Mouse (Mus musculus) CH12.LX (cell line): Measurements from ENCODE around the gene Pdgfa. TPM values are rescaled to one million over a fixed set of nuclear protein-coding genes. Genes with fewer than 3 reads are reported as not detected.

Experiments used
- DNase-seq: peaks from one replicate; pipeline ENCODE4 v3.0.0-alpha.2; 2013; ENCODE audit errors: extremely low read depth
- H3K27ac ChIP-seq: 2 replicates; pipeline ENCODE4 v1.5.1; 2012; ENCODE audit warnings: low read depth, mild to moderate bottlenecking, control low read depth, moderate library complexity; ENCODE audit not compliant: insufficient read depth
- H3K27me3 ChIP-seq: replicated peaks from 2 replicates; pipeline ENCODE3; 2012; ENCODE audit warnings: inconsistent platforms
- H3K36me3 ChIP-seq, 2 experiments: replicated peaks in 1 of 2; 2 replicates each; pipeline versions ENCODE3 to v1.6.1; 2012; ENCODE audit warnings: inconsistent platforms in 1 of 2, low read length in 1 of 2, mild to moderate bottlenecking in 1 of 2, mixed read lengths in 1 of 2, moderate library complexity in 1 of 2; ENCODE audit not compliant: control insufficient read depth in 1 of 2, insufficient read depth in 1 of 2
- H3K4me1 ChIP-seq, 2 experiments: 2 replicates each; pipeline ENCODE4 v1.6.1; 2012; ENCODE audit warnings: inconsistent platforms in 1 of 2, moderate library complexity in 1 of 2; ENCODE audit not compliant: insufficient read depth in 2 of 2, control insufficient read depth in 1 of 2
- H3K4me2 ChIP-seq: 2 replicates; pipeline ENCODE4 v1.6.1; 2012; ENCODE audit warnings: low read depth, mild to moderate bottlenecking, control low read depth; ENCODE audit not compliant: poor library complexity, insufficient read depth, severe bottlenecking
- H3K4me3 ChIP-seq, 3 experiments: fragments of 150-350 bp in 1 of 3; sonication (generic) in 1 of 3; replicated peaks in 1 of 3; 2 replicates each; pipeline versions ENCODE3 to v1.5.1; 2011 to 2012; ENCODE audit warnings: low read depth in 2 of 3, low read length in 2 of 3, mild to moderate bottlenecking in 2 of 3, moderate library complexity in 2 of 3, control low read depth in 1 of 3, improper control_type of control experiment in 1 of 3, inconsistent platforms in 1 of 3, mixed read lengths in 1 of 3; ENCODE audit not compliant: poor library complexity in 1 of 3
- H3K79me2 ChIP-seq: replicated peaks from 2 replicates; pipeline ENCODE4 v1.6.1; 2012; ENCODE audit warnings: mild to moderate bottlenecking, moderate library complexity; ENCODE audit not compliant: control insufficient read depth, poor library complexity, insufficient read depth, severe bottlenecking; ENCODE audit errors: extremely low read depth
- H3K9ac ChIP-seq: 2 replicates; pipeline ENCODE4 v1.6.1; 2012; ENCODE audit warnings: low read depth, mild to moderate bottlenecking, control low read depth, moderate library complexity; ENCODE audit not compliant: insufficient read depth
- H3K9me3 ChIP-seq: replicated peaks from 2 replicates; pipeline ENCODE3; 2012; ENCODE audit warnings: low read length, inconsistent platforms, mixed read lengths
- BHLHE40 ChIP-seq: IDR thresholded peaks from 2 replicates; pipeline ENCODE4 v1.6.1; 2011; ENCODE audit warnings: mild to moderate bottlenecking, low read depth, low read length, improper control_type of control experiment
- CHD1 ChIP-seq: IDR thresholded peaks from 2 replicates; pipeline ENCODE4 v1.6.1; 2012; ENCODE audit warnings: low read depth, low read length, improper control_type of control experiment, inconsistent platforms
- CTCF ChIP-seq, 2 experiments: IDR thresholded peaks in 1 of 2; conservative IDR thresholded peaks in 1 of 2; 2 replicates each; pipeline ENCODE4 v1.5.1; 2011 to 2012; ENCODE audit warnings: low read depth in 2 of 2, low read length in 2 of 2, improper control_type of control experiment in 1 of 2, inconsistent platforms in 1 of 2, mild to moderate bottlenecking in 1 of 2, moderate library complexity in 1 of 2
- E2F4 ChIP-seq: IDR thresholded peaks from 2 replicates; pipeline ENCODE4 v1.6.1; 2011; ENCODE audit warnings: low read depth, low read length, improper control_type of control experiment; ENCODE audit not compliant: insufficient replicate concordance
- EP300 ChIP-seq: IDR thresholded peaks from 2 replicates; pipeline ENCODE4 v1.6.1; 2011; ENCODE audit warnings: low read length, improper control_type of control experiment
- GABPA ChIP-seq: IDR thresholded peaks from 2 replicates; pipeline ENCODE4 v1.6.1; 2012; ENCODE audit warnings: low read depth, low read length, improper control_type of control experiment, inconsistent platforms; ENCODE audit not compliant: insufficient replicate concordance
- HCFC1 ChIP-seq: IDR thresholded peaks from 2 replicates; pipeline ENCODE4 v1.6.1; 2012; ENCODE audit warnings: low read depth, mild to moderate bottlenecking, inconsistent platforms, low read length, improper control_type of control experiment
- JUND ChIP-seq: conservative IDR thresholded peaks from 2 replicates; pipeline ENCODE4 v1.6.1; 2011; ENCODE audit warnings: low read depth, low read length, improper control_type of control experiment
- MAFK ChIP-seq: IDR thresholded peaks from 2 replicates; pipeline ENCODE4 v1.6.1; 2011; ENCODE audit warnings: low read length, improper control_type of control experiment; ENCODE audit not compliant: insufficient replicate concordance
- MAZ ChIP-seq: IDR thresholded peaks from 2 replicates; pipeline ENCODE4 v1.6.1; 2012; ENCODE audit warnings: low read depth, mild to moderate bottlenecking, inconsistent platforms, low read length, improper control_type of control experiment, moderate library complexity
- MEF2A ChIP-seq: IDR thresholded peaks from 2 replicates; pipeline ENCODE4 v1.6.1; 2014; ENCODE audit warnings: low read depth, mild to moderate bottlenecking, inconsistent platforms, low read length, improper control_type of control experiment, borderline replicate concordance
- PAX5 ChIP-seq: IDR thresholded peaks from 2 replicates; pipeline ENCODE4 v1.6.1; 2012; ENCODE audit warnings: low read length, inconsistent platforms, mixed read lengths
- RAD21 ChIP-seq: IDR thresholded peaks from 2 replicates; pipeline ENCODE4 v1.6.1; 2011; ENCODE audit warnings: low read depth, mild to moderate bottlenecking, low read length, improper control_type of control experiment, moderate library complexity
- RCOR1 ChIP-seq: conservative IDR thresholded peaks from 2 replicates; pipeline ENCODE4 v1.6.1; 2012; ENCODE audit warnings: low read depth, mild to moderate bottlenecking, inconsistent platforms, low read length, improper control_type of control experiment
- SIN3A ChIP-seq: IDR thresholded peaks from 2 replicates; pipeline ENCODE4 v1.6.1; 2012; ENCODE audit warnings: low read length, improper control_type of control experiment, inconsistent platforms
- SMC3 ChIP-seq: IDR thresholded peaks from 2 replicates; pipeline ENCODE4 v1.6.1; 2011; ENCODE audit warnings: low read depth, low read length, improper control_type of control experiment
- TBP ChIP-seq: conservative IDR thresholded peaks from 2 replicates; pipeline ENCODE4 v1.6.1; 2011; ENCODE audit warnings: low read depth, low read length, improper control_type of control experiment
- TCF12 ChIP-seq: IDR thresholded peaks from 2 replicates; pipeline ENCODE4 v1.6.1; 2014; ENCODE audit warnings: low read depth, mild to moderate bottlenecking, inconsistent platforms, low read length, improper control_type of control experiment
- USF2 ChIP-seq: conservative IDR thresholded peaks from 2 replicates; pipeline ENCODE4 v1.6.1; 2011; ENCODE audit warnings: low read depth, low read length, improper control_type of control experiment
- ZNF384 ChIP-seq: IDR thresholded peaks from 2 replicates; pipeline ENCODE4 v1.6.1; 2012; ENCODE audit warnings: low read depth, low read length, improper control_type of control experiment, inconsistent platforms
- dilution Hi-C: fragments of 300-500 bp; cut with MboI; formaldehyde crosslinking; loops from 2 replicates; pipeline ENCODE4 v1.14.3; 2020; ENCODE audit warnings: low sequenced_read_pairs; ENCODE audit not compliant: extremely low pct_unique_long_range_greater_than_20kb, extremely low pct_ligation_motif_present
- in situ Hi-C: fragments of 300-500 bp; cut with MboI; formaldehyde crosslinking; loops from 3 replicates; pipeline ENCODE4 v1.14.3; 2019; ENCODE audit warnings: low sequenced_read_pairs, low pct_ligation_motif_present, low pct_unique_long_range_greater_than_20kb, mixed read lengths
- polyA plus RNA-seq: library from polyadenylated mRNA; unstranded; fragments of >175 nt; gene quantifications from 2 replicates; pipeline ENCODE4 v1.2.1, GENCODE M21; 2012; ENCODE audit warnings: low read depth; ENCODE audit not compliant: insufficient read length
- total RNA-seq, 2 experiments: library from RNA; depleted of rRNA; stranded (reverse); fragments of 300-350 nt in 1 of 2; fragments of >200 nt in 1 of 2; gene quantifications; 2 replicates each; pipeline ENCODE4 v1.2.3; 2012 to 2014

Gene Pdgfa
- total and polyA plus RNA-seq, 3 experiments = 26.5 to 30.7 (median 27.5) TPM

DNA sequence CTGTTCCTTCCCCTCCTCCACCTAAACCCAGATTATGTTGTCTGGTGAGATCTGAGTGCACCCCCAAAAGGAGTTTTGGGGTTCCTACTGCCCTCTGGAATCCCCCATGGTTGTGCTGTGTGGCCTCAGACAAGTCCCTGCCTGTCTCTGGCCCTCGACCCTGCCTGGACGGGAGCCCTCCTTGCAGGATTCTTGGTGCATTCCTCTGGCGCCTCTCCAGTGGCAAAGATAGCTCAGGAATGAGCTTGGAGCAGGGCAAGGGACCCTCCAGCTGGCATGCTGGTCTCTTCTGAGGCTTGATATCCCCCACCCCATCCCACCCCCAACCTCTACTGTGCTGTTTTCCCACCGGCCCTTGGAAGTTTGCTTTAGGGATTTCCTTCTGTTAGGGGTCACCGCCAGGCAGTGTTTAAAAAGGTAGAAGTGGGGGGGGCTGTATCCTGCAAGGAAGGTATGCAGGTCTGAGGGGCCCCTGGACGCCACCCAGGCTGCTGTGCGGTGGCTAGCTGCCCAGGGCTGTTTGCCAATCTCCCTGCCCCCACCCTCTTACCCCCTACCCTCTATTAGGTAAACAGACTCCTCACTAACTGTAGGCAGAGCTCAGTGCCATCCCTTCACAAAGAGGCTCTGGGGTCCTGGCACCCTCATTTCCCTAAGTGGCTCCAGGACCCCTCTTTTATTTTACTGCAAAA, 31.0 kb downstream of the Pdgfa start:
- in situ Hi-C loops = no loop called here
- no peak for TF ChIP-seq E2F4
- no peak for TF ChIP-seq MAZ
- TF ChIP-seq RCOR1 = no peak
- TF ChIP-seq ZNF384 = no peak
- TF ChIP-seq BHLHE40 = no peak
- TF ChIP-seq MAFK = no peak
- TF ChIP-seq CHD1 = no peak
- dilution Hi-C loops = no loop called here
- no peak overlapping the region for H3K9ac ChIP-seq
- H3K27me3 ChIP-seq = no peaks in the 10 kb centered on the region
- H3K79me2 ChIP-seq = no peaks in the 10 kb centered on the region
- H3K4me2 ChIP-seq = no peak overlapping the region
- H3K27ac ChIP-seq = no peak overlapping the region
- no peak for DNase-seq
- H3K4me1 ChIP-seq = peaks cover 18 to 20% of the 10 kb centered on the region in 2 experiments
- no peaks in the 10 kb centered on the region for H3K36me3 ChIP-seq
- peaks cover 2% of the 10 kb centered on the region for H3K9me3 ChIP-seq
- no peak overlapping the region for H3K4me3 ChIP-seq

DNA sequence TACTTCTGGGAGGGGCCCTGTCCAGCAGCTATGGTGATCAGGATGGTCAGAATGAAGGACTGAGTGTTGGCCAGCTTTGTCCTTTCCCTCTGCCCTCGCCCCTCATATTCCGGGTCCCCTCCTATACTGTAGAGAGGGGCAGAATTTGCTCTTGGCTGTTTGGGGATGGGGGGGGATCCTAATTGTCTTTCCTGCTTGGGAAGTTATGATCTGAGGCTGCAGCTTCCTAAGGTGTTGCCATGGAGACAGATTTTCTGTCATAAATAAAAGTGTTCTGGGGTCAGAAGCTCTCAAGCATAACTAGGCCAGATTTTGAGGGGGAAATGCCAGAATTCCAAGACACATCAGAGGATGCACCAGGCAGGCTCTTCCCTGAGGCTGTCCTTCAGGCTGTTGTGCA, 31.6 kb downstream of the Pdgfa start:
- Histone ChIP-seq H3K79me2 (no peaks in the 10 kb centered on the region), H3K4me1 (peaks cover 13 to 14% of the 10 kb centered on the region in 2 experiments), H3K4me3 (no peak overlapping the region), H3K4me2 (no peak overlapping the region), H3K9me3 (peaks cover 2% of the 10 kb centered on the region), H3K9ac (no peak overlapping the region), H3K27ac (no peak overlapping the region), H3K27me3 (no peaks in the 10 kb centered on the region), H3K36me3 (no peaks in the 10 kb centered on the region)
- no peak for DNase-seq
- dilution Hi-C loops (no loop called here), in situ Hi-C loops (no loop called here)
- TF ChIP-seq JUND (no peak), MEF2A (no peak), CTCF (conservative IDR thresholded peaks at IDR 0.05 in 1 of 2, IDR thresholded peaks at IDR 0.05 in 1 of 2; ENCODE audit: low read depth in 2 of 2, low read length in 2 of 2) (no peak), TCF12 (no peak), USF2 (no peak), SIN3A (no peak), GABPA (no peak), PAX5 (no peak), HCFC1 (no peak), RAD21 (no peak), TBP (no peak), E2F4 (no peak), BHLHE40 (no peak), EP300 (no peak), SMC3 (no peak), MAFK (no peak)
